Mouse (Mus musculus): Measurements from ENCODE around the gene Smo.
"Not testable (repeated sequence)": the region's sequence is repeated elsewhere in the genome, so short reads cannot be mapped to it uniquely, and the experiment has no call there.

Smo gene

GRCm38 (mm10) chr6:29728035-29728434 is 7.3 kb upstream of the Smo start:
- no peak for DNase-seq

GRCm38 (mm10) chr6:29729491-29729890 is 5.8 kb upstream of the Smo start:
- DNase-seq, result no peak

DNA sequence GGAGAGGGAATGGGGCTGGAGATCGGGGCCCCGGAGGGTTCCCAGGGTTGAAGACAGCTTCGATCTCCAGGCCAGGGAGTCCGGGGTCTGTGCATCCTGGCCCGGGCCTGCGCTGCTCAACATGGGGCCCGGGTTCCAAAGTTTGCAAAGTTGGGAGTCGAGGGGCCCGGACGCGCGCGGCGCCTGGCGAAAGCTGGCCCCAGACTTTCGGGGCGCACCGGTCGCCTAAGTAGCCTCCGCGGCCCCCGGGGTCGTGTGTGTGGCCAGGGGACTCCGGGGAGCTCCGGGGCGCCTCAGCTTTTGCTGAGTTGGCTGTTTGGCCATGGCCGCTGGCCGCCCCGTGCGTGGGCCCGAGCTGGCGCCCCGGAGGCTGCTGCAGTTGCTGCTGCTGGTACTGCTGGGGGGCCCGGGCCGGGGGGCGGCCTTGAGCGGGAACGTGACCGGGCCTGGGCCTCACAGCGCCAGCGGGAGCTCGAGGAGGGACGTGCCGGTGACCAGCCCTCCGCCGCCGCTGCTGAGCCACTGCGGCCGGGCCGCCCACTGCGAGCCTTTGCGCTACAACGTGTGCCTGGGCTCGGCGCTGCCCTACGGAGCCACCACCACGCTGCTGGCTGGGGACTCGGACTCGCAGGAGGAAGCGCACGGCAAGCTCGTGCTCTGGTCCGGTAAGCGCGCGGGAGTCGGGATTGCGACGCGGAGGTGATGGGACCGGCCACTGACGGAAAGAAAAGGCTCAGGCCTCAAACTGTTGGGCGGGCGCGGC is 567 bp downstream of the Smo start:
- DNase-seq, result peak in 1 of 2 experiments; percentile 24

DNA sequence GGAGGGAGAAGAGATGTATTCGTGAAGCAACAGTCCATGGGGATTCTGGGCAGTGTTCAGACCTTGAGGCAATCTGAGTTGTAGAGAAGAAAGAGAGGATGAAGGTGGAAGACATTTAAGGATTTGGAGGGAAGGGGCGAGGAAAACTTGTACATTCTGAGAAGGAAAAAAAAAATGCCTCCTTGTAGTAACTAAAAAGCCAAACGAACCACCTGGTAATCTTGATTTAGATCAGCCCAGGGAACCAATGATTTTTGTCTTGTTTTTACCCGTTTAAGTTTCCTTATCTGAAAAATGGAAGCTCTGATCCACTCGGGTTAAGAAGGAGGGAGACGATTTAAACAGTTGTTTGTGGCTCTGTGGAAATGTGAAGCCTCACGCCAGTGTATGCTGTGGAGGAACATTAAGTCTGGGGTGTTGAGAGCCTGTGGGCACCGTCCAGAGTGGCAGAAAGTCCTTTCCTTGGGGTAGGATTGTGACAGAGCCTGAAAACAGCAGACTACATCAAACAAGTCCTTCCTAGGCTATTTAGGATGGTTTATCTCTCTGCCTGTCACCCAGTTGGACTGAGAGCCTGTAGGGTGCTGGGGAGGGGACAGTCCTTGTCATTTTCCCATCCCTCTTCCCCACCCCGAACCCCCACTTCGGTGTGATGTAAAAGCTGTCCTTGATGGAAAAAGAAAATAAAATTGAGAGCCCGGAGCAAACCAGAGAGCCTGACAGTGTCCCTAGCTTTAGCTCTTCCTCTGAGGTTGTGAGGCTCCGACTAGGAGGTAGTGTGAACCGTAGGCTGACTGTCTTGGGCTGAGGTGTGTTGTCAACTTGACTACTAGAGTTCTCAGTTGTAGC is 1.5 kb downstream of the Smo start:
- no peak for DNase-seq

GRCm38 (mm10) chr6:29751466-29752152 is 16.3 kb downstream of the Smo start:
- DNase-seq, result no peak

- DNase-seq, result no peak
These were observed 18.0 kb downstream of the Smo start for GRCm38 (mm10) chr6:29753336-29753735.

DNA sequence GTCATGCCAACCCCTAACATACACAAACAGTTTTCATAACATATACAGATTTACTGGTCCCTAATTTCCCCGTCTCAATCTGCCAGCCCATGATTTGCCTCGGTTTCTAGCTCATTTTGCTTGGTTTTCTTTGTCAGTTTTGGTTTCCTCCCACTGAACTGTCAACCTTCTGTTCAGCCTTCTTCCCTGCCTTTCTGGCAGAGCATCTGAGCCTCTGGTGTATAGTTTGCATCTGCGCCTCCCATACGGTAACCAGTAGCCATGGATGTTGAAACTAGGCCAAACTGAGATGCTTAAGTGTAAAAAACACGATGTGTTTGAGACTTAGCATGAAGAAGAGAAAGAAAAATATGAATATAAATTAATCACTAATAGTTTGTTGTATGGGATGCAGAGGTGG is 20.7 kb downstream of the Smo start:
- no peak for DNase-seq

- no peak for DNase-seq
These were observed 21.2 kb downstream of the Smo start for GRCm38 (mm10) chr6:29756476-29756875.

DNA sequence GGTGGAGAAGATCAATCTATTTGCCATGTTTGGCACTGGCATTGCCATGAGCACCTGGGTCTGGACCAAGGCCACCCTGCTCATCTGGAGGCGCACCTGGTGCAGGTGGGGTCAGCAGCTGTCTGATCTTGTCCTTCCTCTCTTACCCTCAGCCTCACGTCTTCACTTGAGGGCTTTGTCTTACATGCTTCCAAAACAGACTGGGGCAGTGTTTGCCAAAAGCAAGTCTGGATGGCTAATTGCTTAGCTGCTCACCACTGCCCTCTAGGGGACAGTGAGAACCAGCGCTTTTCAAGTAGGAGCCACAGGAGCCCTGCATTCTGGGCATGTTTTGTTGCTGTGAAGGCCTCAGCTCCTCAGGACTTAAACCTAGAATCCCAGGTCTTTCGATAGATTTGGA is 23.1 kb downstream of the Smo start:
- DNase-seq, result peak; percentile 77

GRCm38 (mm10) chr6:29759012-29759679 is 23.8 kb downstream of the Smo start:
- no peak for DNase-seq

DNA sequence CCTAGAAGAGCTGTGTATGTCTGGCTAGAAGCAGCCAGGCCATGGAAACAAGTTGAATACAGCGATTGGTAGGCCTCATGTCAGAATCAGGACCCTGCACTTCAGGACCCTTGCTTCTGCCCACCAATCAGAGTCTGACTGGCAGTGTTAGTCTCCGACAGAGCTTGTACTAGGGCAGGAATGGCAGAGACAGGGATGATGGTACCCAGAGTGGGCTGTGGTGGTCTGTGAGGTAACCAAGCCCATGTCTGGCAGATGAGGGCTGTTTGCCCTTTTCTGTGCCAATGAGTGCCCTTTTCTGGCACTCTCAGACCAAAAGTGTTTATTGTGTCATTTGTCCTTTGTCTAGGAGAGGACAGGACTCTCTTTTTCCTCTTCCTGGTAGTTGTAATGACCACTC is 25.1 kb downstream of the Smo start:
- DNase-seq, result not testable (repeated sequence)

- no peak for DNase-seq
These were observed 26.0 kb downstream of the Smo start for GRCm38 (mm10) chr6:29761282-29761681.

DNA sequence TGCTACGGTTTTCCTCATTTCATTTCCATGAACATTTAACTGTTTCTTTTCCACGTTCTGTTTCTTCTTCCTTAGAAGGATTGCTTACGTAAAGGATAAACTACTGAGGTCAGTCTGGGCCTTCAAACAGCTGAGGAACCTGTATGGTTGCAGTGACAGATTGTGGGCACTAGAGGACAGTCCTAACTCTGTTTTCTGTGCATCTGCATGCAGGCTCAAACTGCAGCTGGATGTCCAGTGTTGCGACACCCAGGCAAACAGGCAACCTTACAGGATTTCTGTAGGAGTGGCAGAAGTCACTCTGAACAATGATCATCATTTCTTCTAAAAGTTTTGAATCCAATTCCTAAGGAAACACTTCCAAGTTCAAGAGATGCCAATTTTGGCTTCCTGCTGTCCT is 27.2 kb downstream of the Smo start:
- DNase-seq, result peak in 1 of 2 experiments; percentile 21

- no peak for DNase-seq
These were observed 31.6 kb downstream of the Smo start for GRCm38 (mm10) chr6:29766874-29767273.

GRCm38 (mm10) chr6:29767813-29768660 is 32.7 kb downstream of the Smo start, which contains the start of gene Ahcyl2:
Gene Ahcyl2, plus strand, starts transcription at chr6:29768011.
- peak; percentile 94 to 95 for DNase-seq

DNA sequence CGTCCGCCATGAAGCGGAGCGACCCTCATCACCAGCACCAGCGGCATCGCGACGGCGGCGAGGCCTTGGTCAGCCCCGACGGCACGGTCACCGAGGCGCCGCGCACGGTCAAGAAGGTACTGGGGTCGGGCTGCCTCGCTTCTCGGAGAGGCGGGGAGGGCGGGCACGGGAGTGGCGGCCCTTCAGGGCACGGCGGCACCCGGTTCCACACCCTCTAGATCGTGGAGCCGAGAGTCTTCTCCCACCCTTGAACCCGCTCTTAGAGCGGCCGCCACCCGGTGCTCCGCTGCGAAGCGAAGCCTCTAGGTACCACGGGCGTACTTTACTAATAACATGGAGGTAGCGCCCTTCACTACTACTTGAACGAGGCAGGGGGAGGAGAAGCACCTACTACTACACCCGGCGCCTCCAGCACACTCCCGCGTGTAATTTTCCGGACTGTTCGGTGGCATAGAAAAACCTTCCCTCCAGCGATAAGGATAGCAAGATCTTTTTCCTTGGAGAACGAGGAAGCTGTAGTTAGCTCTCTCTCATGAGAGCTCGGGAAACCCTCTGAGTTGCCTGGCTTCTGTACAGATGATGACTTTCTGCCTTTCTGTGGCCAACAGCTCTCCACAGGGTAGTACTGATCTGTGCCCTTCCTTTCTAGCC is 33.6 kb downstream of the Smo start:
- DNase-seq, result peak; percentile 49 to 59

DNA sequence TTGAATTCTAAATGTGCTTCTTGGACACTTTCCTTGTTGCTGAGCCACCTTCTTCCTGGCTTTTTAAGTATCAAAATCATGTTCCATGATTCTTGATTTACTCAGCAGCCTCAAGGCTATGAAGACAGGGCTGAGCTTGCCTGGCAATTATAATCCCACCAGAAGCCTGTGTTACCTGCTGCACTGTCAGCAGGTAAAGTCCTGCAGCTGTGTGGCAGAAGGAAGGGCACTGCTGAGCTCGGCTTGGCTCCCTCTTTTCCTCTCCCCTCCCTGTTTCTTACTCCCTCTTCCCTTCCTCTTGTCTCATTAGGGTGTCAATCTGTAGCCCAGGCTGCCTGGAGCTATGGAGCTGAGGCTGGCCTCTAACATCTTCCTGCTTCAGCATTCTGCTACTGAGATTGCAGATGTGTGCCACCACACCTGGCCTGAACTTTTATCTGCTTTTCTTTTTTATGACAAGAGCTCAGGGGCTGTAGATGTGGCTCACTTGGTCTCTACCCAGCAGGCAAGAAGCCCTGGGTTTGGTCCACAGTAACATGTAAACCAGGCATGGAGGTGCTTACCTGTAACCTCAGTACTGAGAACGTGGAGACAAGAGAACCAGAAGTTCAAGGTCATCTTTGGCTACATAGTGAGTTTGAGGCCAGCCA is 35.5 kb downstream of the Smo start:
- no peak for DNase-seq

- DNase-seq, result no peak
These were observed 36.9 kb downstream of the Smo start for GRCm38 (mm10) chr6:29772236-29772635.

GRCm38 (mm10) chr6:29774161-29774560 is 38.9 kb downstream of the Smo start:
- DNase-seq, result no peak

GRCm38 (mm10) chr6:29775609-29776008 is 40.3 kb downstream of the Smo start:
- DNase-seq, result no peak

All from B cell, adult 2 months (primary cell).